Mouse (Mus musculus): Measurements from ENCODE around the gene Dlg2. TPM values are rescaled to one million over a fixed set of nuclear protein-coding genes. Genes with fewer than 3 reads are reported as not detected.

Gene Dlg2
- polyA plus RNA-seq, 1 experiment from 2014 or later, result 3.0 TPM

- Histone ChIP-seq H3K4me3 (ENCODE audit: low read depth, low read length) (no peak overlapping the region), H3K4me1 (replicated peaks; ENCODE audit: control insufficient read depth, insufficient read depth, low read length) (no peaks in the 10 kb centered on the region), H3K36me3 (ENCODE audit: control insufficient read depth, insufficient read depth, low read length) (no peaks in the 10 kb centered on the region), H3K27me3 (ENCODE audit: control insufficient read depth, insufficient read depth, low read length) (no peaks in the 10 kb centered on the region), H3K9me3 (ENCODE audit: control insufficient read depth, low read length) (no peaks in the 10 kb centered on the region), H3K27ac (ENCODE audit: low read depth, low read length) (no peak overlapping the region), H3K4me2 (ENCODE audit: low read depth, low read length, severe bottlenecking) (no peak overlapping the region), H3K9ac (ENCODE audit: low read length) (no peak overlapping the region)
- 88% methylated on average over 4 of the region's 4 CpGs for WGBS
- ATAC-seq (replicated peaks; ENCODE audit: low FRiP score) (no peak), DNase-seq (ENCODE audit: low spot score) (no peak)
These were observed 1781.7 kb downstream of the Dlg2 start for GRCm38 (mm10) chr7:92258148-92258547.

GRCm38 (mm10) chr7:92258701-92259100 is 1782.2 kb downstream of the Dlg2 start:
- Histone ChIP-seq H3K9me3 (ENCODE audit: control insufficient read depth, low read length) (no peaks in the 10 kb centered on the region), H3K9ac (ENCODE audit: low read length) (no peak overlapping the region), H3K4me2 (ENCODE audit: low read depth, low read length, severe bottlenecking) (no peak overlapping the region), H3K27ac (ENCODE audit: low read depth, low read length) (no peak overlapping the region), H3K4me1 (replicated peaks; ENCODE audit: control insufficient read depth, insufficient read depth, low read length) (no peaks in the 10 kb centered on the region), H3K27me3 (ENCODE audit: control insufficient read depth, insufficient read depth, low read length) (no peaks in the 10 kb centered on the region), H3K4me3 (ENCODE audit: low read depth, low read length) (no peak overlapping the region), H3K36me3 (ENCODE audit: control insufficient read depth, insufficient read depth, low read length) (no peaks in the 10 kb centered on the region)
- WGBS, result 89% methylated on average over 3 of the region's 3 CpGs
- ATAC-seq (replicated peaks; ENCODE audit: low FRiP score) (no peak), DNase-seq (ENCODE audit: low spot score) (no peak)

- ATAC-seq (replicated peaks; ENCODE audit: low FRiP score), result no peak
- WGBS, result 87% methylated on average over 3 of the region's 3 CpGs
- H3K4me2 ChIP-seq (ENCODE audit: low read depth, low read length, severe bottlenecking), result no peak overlapping the region
These were observed 1787.9 kb downstream of the Dlg2 start for GRCm38 (mm10) chr7:92264325-92264724.

GRCm38 (mm10) chr7:92264964-92265363 is 1788.5 kb downstream of the Dlg2 start:
- Histone ChIP-seq H3K27ac (ENCODE audit: low read depth, low read length) (no peak overlapping the region), H3K4me3 (ENCODE audit: low read depth, low read length) (no peak overlapping the region), H3K9ac (ENCODE audit: low read length) (no peak overlapping the region), H3K36me3 (ENCODE audit: control insufficient read depth, insufficient read depth, low read length) (no peaks in the 10 kb centered on the region), H3K4me1 (replicated peaks; ENCODE audit: control insufficient read depth, insufficient read depth, low read length) (no peaks in the 10 kb centered on the region), H3K9me3 (ENCODE audit: control insufficient read depth, low read length) (no peaks in the 10 kb centered on the region), H3K27me3 (ENCODE audit: control insufficient read depth, insufficient read depth, low read length) (no peaks in the 10 kb centered on the region), H3K4me2 (ENCODE audit: low read depth, low read length, severe bottlenecking) (no peak overlapping the region)
- DNase-seq (ENCODE audit: low spot score) (no peak), ATAC-seq (replicated peaks; ENCODE audit: low FRiP score) (no peak)

More at GRCm38 (mm10) chr7:92264325-92264724, 1787.9 kb downstream of the Dlg2 start:
- Histone ChIP-seq H3K9ac (ENCODE audit: low read length) (no peak overlapping the region), H3K36me3 (ENCODE audit: control insufficient read depth, insufficient read depth, low read length) (no peaks in the 10 kb centered on the region), H3K4me3 (ENCODE audit: low read depth, low read length) (no peak overlapping the region), H3K27me3 (ENCODE audit: control insufficient read depth, insufficient read depth, low read length) (no peaks in the 10 kb centered on the region), H3K9me3 (ENCODE audit: control insufficient read depth, low read length) (no peaks in the 10 kb centered on the region), H3K27ac (ENCODE audit: low read depth, low read length) (no peak overlapping the region), H3K4me1 (replicated peaks; ENCODE audit: control insufficient read depth, insufficient read depth, low read length) (no peaks in the 10 kb centered on the region)
- no peak for DNase-seq (ENCODE audit: low spot score)

GRCm38 (mm10) chr7:92275353-92275752 is 1798.9 kb downstream of the Dlg2 start:
- Histone ChIP-seq H3K4me1 (replicated peaks; ENCODE audit: control insufficient read depth, insufficient read depth, low read length) (no peaks in the 10 kb centered on the region), H3K36me3 (ENCODE audit: control insufficient read depth, insufficient read depth, low read length) (no peaks in the 10 kb centered on the region), H3K9me3 (ENCODE audit: control insufficient read depth, low read length) (no peaks in the 10 kb centered on the region), H3K4me3 (ENCODE audit: low read depth, low read length) (no peak overlapping the region), H3K27me3 (ENCODE audit: control insufficient read depth, insufficient read depth, low read length) (no peaks in the 10 kb centered on the region), H3K9ac (ENCODE audit: low read length) (no peak overlapping the region), H3K27ac (ENCODE audit: low read depth, low read length) (no peak overlapping the region), H3K4me2 (ENCODE audit: low read depth, low read length, severe bottlenecking) (no peak overlapping the region)
- no peak for ATAC-seq (replicated peaks; ENCODE audit: low FRiP score)
- WGBS, result 90% methylated on average over 4 of the region's 4 CpGs
- DNase-seq (ENCODE audit: low spot score), result no peak

- Histone ChIP-seq H3K4me2 (ENCODE audit: low read depth, low read length, severe bottlenecking) (no peak overlapping the region), H3K9me3 (ENCODE audit: control insufficient read depth, low read length) (no peaks in the 10 kb centered on the region), H3K27me3 (ENCODE audit: control insufficient read depth, insufficient read depth, low read length) (no peaks in the 10 kb centered on the region), H3K4me1 (replicated peaks; ENCODE audit: control insufficient read depth, insufficient read depth, low read length) (no peaks in the 10 kb centered on the region), H3K36me3 (ENCODE audit: control insufficient read depth, insufficient read depth, low read length) (no peaks in the 10 kb centered on the region), H3K27ac (ENCODE audit: low read depth, low read length) (no peak overlapping the region), H3K4me3 (ENCODE audit: low read depth, low read length) (no peak overlapping the region), H3K9ac (ENCODE audit: low read length) (no peak overlapping the region)
- DNase-seq (ENCODE audit: low spot score), result no peak
- no peak for ATAC-seq (replicated peaks; ENCODE audit: low FRiP score)
- 78% methylated on average over 4 of the region's 4 CpGs for WGBS
These were observed 1801.2 kb downstream of the Dlg2 start for GRCm38 (mm10) chr7:92277629-92278028.

GRCm38 (mm10) chr7:92280925-92281324 is 1804.5 kb downstream of the Dlg2 start:
- DNase-seq (ENCODE audit: low spot score), result no peak
- Histone ChIP-seq H3K4me1 (replicated peaks; ENCODE audit: control insufficient read depth, insufficient read depth, low read length) (no peaks in the 10 kb centered on the region), H3K27ac (ENCODE audit: low read depth, low read length) (no peak overlapping the region), H3K36me3 (ENCODE audit: control insufficient read depth, insufficient read depth, low read length) (no peaks in the 10 kb centered on the region), H3K9ac (ENCODE audit: low read length) (no peak overlapping the region), H3K4me3 (ENCODE audit: low read depth, low read length) (no peak overlapping the region), H3K27me3 (ENCODE audit: control insufficient read depth, insufficient read depth, low read length) (no peaks in the 10 kb centered on the region), H3K9me3 (ENCODE audit: control insufficient read depth, low read length) (no peaks in the 10 kb centered on the region), H3K4me2 (ENCODE audit: low read depth, low read length, severe bottlenecking) (no peak overlapping the region)
- WGBS, result 44% methylated on average over 7 of the region's 7 CpGs
- no peak for ATAC-seq (replicated peaks; ENCODE audit: low FRiP score)

GRCm38 (mm10) chr7:92287058-92287457 is 1810.6 kb downstream of the Dlg2 start:
- WGBS, result 67% methylated on average over 1 of the region's 1 CpGs
- no peaks in the 10 kb centered on the region for H3K9me3 ChIP-seq (ENCODE audit: control insufficient read depth, low read length)

GRCm38 (mm10) chr7:92288814-92289213 is 1812.3 kb downstream of the Dlg2 start:
- no peak for ATAC-seq (replicated peaks; ENCODE audit: low FRiP score)
- Histone ChIP-seq H3K36me3 (ENCODE audit: control insufficient read depth, insufficient read depth, low read length) (no peaks in the 10 kb centered on the region), H3K9me3 (ENCODE audit: control insufficient read depth, low read length) (no peaks in the 10 kb centered on the region), H3K4me2 (ENCODE audit: low read depth, low read length, severe bottlenecking) (no peak overlapping the region), H3K9ac (ENCODE audit: low read length) (no peak overlapping the region), H3K27ac (ENCODE audit: low read depth, low read length) (no peak overlapping the region), H3K4me3 (ENCODE audit: low read depth, low read length) (no peak overlapping the region), H3K27me3 (ENCODE audit: control insufficient read depth, insufficient read depth, low read length) (no peaks in the 10 kb centered on the region), H3K4me1 (replicated peaks; ENCODE audit: control insufficient read depth, insufficient read depth, low read length) (no peaks in the 10 kb centered on the region)
- DNase-seq (ENCODE audit: low spot score), result no peak
- 96% methylated on average over 3 of the region's 3 CpGs for WGBS

More at GRCm38 (mm10) chr7:92287058-92287457, 1810.6 kb downstream of the Dlg2 start:
- no peaks in the 10 kb centered on the region for H3K36me3 ChIP-seq (ENCODE audit: control insufficient read depth, insufficient read depth, low read length)
- H3K27ac ChIP-seq (ENCODE audit: low read depth, low read length), result no peak overlapping the region
- no peak overlapping the region for H3K9ac ChIP-seq (ENCODE audit: low read length)
- H3K27me3 ChIP-seq (ENCODE audit: control insufficient read depth, insufficient read depth, low read length), result no peaks in the 10 kb centered on the region
- H3K4me3 ChIP-seq (ENCODE audit: low read depth, low read length), result no peak overlapping the region
- no peak overlapping the region for H3K4me2 ChIP-seq (ENCODE audit: low read depth, low read length, severe bottlenecking)
- no peaks in the 10 kb centered on the region for H3K4me1 ChIP-seq (replicated peaks; ENCODE audit: control insufficient read depth, insufficient read depth, low read length)
- DNase-seq (ENCODE audit: low spot score) (no peak), ATAC-seq (replicated peaks; ENCODE audit: low FRiP score) (no peak)

Data from forebrain, embryonic 11.5 days (tissue).